Mouse (Mus musculus) olfactory bulb, adult 2 months (tissue): Measurements from ENCODE around the gene Stpg1. TPM values are rescaled to one million over a fixed set of nuclear protein-coding genes. Genes with fewer than 3 reads are reported as not detected.

Experiments
- H3K27ac ChIP-seq: fragments of 200-500 bp; 2 replicates; pipeline ENCODE4 v1.5.1; 2012; ENCODE audit warnings: low read depth, low read length; ENCODE audit not compliant: insufficient read depth
- H3K4me1 ChIP-seq: fragments of 200-500 bp; 2 replicates; pipeline ENCODE4 v1.6.1; 2012; ENCODE audit warnings: low read length; ENCODE audit not compliant: control insufficient read depth, insufficient read depth
- H3K4me3 ChIP-seq: fragments of 200-500 bp; 2 replicates; pipeline ENCODE4 v1.5.1; 2012; ENCODE audit warnings: mild to moderate bottlenecking, low read depth, low read length, moderate library complexity; ENCODE audit not compliant: insufficient read depth
- CTCF ChIP-seq: fragments of 200-500 bp; IDR thresholded peaks from 2 replicates; pipeline ENCODE4 v1.5.1; 2012; ENCODE audit warnings: low read depth, mild to moderate bottlenecking, low read length, moderate library complexity; ENCODE audit not compliant: insufficient read depth
- POLR2A ChIP-seq: fragments of 200-500 bp; IDR thresholded peaks from 2 replicates; pipeline ENCODE4 v1.6.1; 2012; ENCODE audit warnings: mild to moderate bottlenecking, low read depth, low read length, moderate library complexity; ENCODE audit not compliant: insufficient read depth
- WGBS: fragments of 180-500 bp; shearing (Covaris S2); methylation state at CpG from one replicate; pipeline ENCODE4 v1.1.7; 2018; 5-methylcytosine and 5-hydroxymethylcytosine counted together
- polyA plus RNA-seq: library from polyadenylated mRNA; stranded (reverse); fragments of >200 nt; gene quantifications from 2 replicates; pipeline ENCODE4 v1.2.4, GENCODE M21; 2012; ENCODE audit warnings: low replicate concordance; ENCODE audit not compliant: missing spikeins, insufficient read depth, insufficient read length

Gene Stpg1
- polyA plus RNA-seq = not detected in 2 replicates

DNA sequence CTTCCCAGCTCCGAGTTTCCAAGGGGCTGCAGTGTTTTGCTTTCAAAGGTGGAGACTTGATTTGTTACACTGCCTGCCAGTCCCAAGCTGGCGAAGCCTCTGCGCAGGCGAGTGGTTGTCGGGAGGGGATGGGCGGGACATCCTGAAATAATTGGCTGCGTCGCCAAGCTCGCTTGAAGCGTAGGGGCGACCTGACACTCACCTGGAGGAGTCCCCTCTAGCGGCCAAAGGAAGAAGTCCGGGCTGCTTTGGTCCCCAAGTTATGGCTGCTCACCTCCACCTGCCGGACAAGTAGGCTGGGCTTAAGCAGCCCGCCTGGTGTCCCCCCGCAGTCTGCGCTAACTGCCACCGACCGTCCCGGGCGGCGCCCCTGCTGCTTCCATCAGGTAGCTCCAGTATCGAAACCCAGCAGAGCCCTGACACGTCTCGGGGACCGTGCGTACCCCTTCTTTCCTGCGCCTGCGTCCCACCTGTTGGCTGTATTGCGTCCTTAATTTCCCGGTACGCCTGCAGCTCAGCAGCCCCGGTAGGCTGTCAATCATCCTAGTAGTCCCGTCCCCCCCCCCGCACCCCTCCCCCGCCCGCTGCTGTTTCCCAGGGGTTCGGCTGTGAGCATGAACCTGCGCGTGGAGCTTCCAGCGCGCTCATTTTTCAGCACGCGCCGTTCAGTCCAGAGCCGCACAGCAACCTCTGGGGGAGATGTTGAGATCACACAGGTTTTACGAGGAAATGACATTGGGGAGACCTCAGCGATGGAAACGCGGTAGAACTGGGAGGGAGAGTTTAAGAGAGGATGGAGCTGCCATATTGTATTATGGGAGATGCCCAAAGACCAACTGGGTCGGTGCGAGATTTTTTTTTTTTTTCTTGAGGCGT lies at the start of gene Stpg1, which contains the start of gene Nipal3:
Gene Stpg1, plus strand, starts transcription at position 270 of the 876 bp plus-strand sequence.
Gene Nipal3, minus strand, starts transcription at position 518 of the 876 bp plus-strand sequence.
- under 1% methylated on average over 53 of the region's 53 CpGs for WGBS
- peaks cover 21% of the 10 kb centered on the region for H3K4me1 ChIP-seq
- H3K27ac ChIP-seq = 0 out of 2 replicates have a peak within 1 kb of the TSS, but pooled peaks have one; percentile 13
- peak within 1 kb of the TSS; percentile 77 for H3K4me3 ChIP-seq
- peak; percentile 32; the same call in 1 of the 2 replicates for TF ChIP-seq POLR2A
- peak; percentile 60; the same call in 1 of the 2 replicates for TF ChIP-seq CTCF

DNA sequence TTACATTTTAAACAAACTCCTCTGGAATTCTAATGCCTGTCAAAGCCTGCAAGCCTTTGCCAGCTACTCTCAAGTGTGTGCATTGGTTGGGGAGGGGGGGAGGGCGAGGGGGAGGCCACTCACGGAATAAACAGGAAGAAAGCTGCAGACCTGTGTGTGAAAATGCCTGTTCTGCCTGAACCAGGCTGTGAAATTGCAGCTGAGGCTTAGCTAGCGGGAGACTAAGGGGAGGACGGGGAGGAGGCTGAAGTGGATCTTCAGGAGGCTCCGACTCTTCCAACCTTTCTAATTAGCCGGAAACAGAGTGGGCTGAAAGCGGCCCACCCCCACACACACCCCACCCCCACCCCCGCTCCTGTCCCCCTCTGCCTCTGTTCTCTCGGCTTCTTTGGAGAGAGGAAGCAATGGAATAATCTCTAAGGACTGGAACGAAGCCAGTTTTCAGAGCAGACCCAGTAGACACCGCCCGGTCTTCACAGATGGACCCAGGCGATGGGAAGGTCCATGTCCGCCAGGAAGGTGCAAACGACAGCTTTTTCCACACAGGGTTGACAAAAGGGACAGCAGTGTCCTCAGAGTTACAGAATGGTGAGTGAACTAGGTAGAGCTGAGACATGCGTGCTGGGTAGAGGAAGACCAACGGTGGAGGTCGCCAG lies 43.1 kb upstream of the Stpg1 start:
- no peak overlapping the region for H3K4me3 ChIP-seq
- WGBS = 44% methylated on average over 18 of the region's 18 CpGs
- no peak for TF ChIP-seq CTCF
- TF ChIP-seq POLR2A = no peak
- H3K27ac ChIP-seq = no peak overlapping the region
- 0 out of 2 replicates have a peak, but pooled peaks cover 8% of the 10 kb centered on the region for H3K4me1 ChIP-seq

DNA sequence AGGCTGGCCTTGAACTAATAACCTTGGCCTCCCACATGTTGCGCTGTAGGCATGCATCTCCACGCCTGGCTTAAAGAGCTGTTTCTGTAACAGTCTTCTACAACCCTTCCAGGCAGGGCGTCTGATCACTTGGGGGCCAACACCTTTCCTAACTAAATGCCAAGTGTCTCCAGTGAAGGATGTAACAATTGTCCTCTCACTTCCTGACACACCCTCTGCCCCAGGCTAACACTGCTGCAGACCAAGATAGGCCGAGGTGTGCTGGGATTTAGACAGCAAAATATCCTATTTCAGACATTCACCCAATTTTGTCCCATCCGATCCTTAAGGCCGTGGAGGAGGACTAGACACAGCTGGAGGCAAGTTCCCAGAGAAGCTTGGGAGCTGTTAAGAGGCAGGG lies 41.4 kb upstream of the Stpg1 start:
- Histone ChIP-seq H3K4me3 (no peak overlapping the region), H3K27ac (no peak overlapping the region), H3K4me1 (0 out of 2 replicates have a peak, but pooled peaks cover 8% of the 10 kb centered on the region)
- TF ChIP-seq CTCF = no peak
- no peak for TF ChIP-seq POLR2A
- 81% methylated on average over 6 of the region's 6 CpGs for WGBS

DNA sequence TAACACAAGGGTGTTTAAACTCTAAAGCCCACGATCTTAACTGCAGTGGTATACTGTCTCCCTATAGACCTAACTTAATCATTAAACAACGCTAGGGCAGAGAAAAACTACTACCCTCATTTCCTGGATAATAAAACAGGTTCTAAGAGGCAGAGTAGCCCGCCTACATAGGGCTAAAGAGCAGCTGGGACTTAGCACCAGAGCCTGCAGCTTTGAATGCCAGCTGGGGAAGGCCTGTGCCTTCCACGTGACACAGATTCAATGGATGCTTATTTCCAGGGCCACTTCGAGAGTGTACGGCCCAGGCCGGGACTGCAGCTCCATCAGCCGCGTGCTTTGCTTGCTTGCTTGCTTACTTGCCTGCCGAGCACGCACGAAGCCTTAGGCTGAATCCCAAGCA lies 41.0 kb upstream of the Stpg1 start:
- 74% methylated on average over 12 of the region's 12 CpGs for WGBS
- no peak overlapping the region for H3K4me3 ChIP-seq
- TF ChIP-seq CTCF = no peak
- no peak for TF ChIP-seq POLR2A
- H3K4me1 ChIP-seq = 0 out of 2 replicates have a peak, but pooled peaks cover 8% of the 10 kb centered on the region
- H3K27ac ChIP-seq = no peak overlapping the region

DNA sequence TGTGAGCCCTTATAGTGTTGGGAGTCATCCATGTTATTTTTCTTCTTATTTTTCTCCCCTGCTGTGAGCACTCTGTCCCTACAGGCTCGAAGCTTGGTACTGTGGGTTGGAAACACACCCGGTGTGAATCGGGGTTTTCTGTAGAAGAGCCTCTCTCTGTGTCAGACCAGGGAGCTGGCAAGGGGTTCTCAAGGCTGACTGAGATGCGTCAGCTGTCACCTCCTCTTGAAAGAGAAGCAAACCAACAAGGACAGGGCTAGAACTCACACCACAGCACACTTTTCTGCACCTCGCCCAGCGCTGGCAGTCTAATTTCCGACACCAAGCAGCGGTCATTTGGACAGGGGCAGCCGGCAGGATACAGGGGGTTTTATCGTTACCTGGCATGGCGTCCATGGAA lies 31.2 kb upstream of the Stpg1 start:
- 87% methylated on average over 11 of the region's 11 CpGs for WGBS
- Histone ChIP-seq H3K4me1 (no peaks in the 10 kb centered on the region), H3K27ac (no peak overlapping the region), H3K4me3 (no peak overlapping the region)
- TF ChIP-seq POLR2A (no peak), CTCF (no peak)

DNA sequence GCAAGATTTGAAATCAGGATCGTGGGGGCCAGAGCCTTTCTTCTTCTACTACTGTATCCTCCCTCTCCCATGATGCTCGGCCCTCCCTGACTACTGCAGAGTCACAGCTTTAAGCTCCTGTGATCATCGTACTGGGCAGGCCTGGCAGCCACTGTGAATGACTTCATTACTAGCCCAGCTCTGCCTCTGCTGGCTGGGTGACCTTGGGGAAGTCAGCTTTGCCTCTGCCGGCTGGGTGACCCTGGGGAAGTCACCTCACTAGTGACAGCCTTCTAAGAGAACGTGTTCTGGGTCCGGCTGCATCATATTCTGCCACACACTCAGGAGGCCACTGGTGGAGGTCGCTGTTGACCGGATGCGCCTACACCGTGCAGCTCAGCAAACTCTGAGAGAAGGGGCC lies 16.7 kb upstream of the Stpg1 start:
- no peak for TF ChIP-seq CTCF
- no peak for TF ChIP-seq POLR2A
- 83% methylated on average over 10 of the region's 10 CpGs for WGBS
- no peak overlapping the region for H3K4me3 ChIP-seq

DNA sequence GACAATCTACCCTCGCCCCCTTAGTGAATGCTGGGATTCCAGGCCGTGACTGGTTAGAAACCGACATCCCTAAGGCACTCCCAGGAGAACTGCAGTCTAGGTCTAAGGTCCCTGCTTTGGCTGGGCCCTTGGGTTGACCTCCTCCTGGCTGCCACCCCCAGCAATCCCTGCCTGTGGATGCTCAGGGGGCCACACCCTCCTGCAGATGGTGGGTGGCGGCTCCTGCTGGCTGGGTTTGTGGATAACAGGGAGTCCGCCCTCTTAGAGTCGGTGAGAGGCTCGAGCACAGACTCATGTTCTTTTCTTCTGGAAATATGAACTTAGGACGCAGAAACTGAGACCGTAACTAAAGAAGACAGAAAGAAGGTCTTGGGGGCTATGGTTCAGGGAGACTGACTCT lies 14.2 kb upstream of the Stpg1 start:
- WGBS = 83% methylated on average over 9 of the region's 9 CpGs
- TF ChIP-seq CTCF (no peak), POLR2A (no peak)
- Histone ChIP-seq H3K4me3 (no peak overlapping the region), H3K4me1 (peaks cover 14% of the 10 kb centered on the region), H3K27ac (no peak overlapping the region)

More for the DNA sequence above, 16.7 kb upstream of the Stpg1 start:
- H3K27ac ChIP-seq = no peak overlapping the region
- peaks cover 3% of the 10 kb centered on the region; the same call in 1 of the 2 replicates for H3K4me1 ChIP-seq

DNA sequence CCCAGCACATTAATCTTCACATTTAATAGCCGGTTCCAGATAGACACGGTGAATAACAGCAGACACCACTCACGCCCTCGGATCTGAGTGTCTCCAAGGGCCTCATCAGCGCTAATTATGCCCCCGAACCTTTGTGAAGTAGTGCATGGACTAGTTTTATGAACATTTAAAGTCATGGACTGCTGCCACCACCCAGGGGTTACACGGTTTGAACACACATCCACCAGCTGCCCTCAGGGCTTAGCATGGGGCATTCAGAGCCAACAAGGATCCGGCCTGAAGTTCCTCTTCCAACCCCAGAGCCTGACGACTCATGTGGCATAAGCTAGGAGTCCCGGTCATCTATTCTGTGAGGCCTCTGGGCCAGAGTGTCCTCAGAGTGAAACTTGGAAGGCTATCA lies 9.5 kb upstream of the Stpg1 start:
- no peak for TF ChIP-seq CTCF
- no peak for TF ChIP-seq POLR2A
- Histone ChIP-seq H3K4me1 (peaks cover 14% of the 10 kb centered on the region), H3K4me3 (no peak overlapping the region), H3K27ac (no peak overlapping the region)
- WGBS = 52% methylated on average over 10 of the region's 10 CpGs
